Mouse (Mus musculus): ENCODE results near the gene Vdr. TPM values are rescaled to one million over a fixed set of nuclear protein-coding genes. Genes with fewer than 3 reads are reported as not detected.

The Vdr gene
- polyA plus RNA-seq, 1 experiment from 2014 or later, result 0.15 TPM

GRCm38 (mm10) chr15:97907801-97908751, 2.4 kb downstream of the Vdr start:
- DNase-seq (ENCODE audit: low spot score), result peak; percentile 86
- WGBS, result 2% methylated on average over 59 of the region's 59 CpGs
- Histone ChIP-seq H3K36me3 (no peaks in the 10 kb centered on the region), H3K27me3 (ENCODE audit: low read depth, poor library complexity, severe bottlenecking) (peaks cover 73% of the 10 kb centered on the region), H3K4me3 (peak overlapping the region; percentile 61), H3K27ac (no peak overlapping the region), H3K4me1 (peaks cover 24% of the 10 kb centered on the region), H3K9me3 (replicated peaks) (no peaks in the 10 kb centered on the region)

GRCm38 (mm10) chr15:97907202-97907601, 3.2 kb downstream of the Vdr start:
- Histone ChIP-seq H3K27me3 (ENCODE audit: low read depth, poor library complexity, severe bottlenecking) (peaks cover 73% of the 10 kb centered on the region), H3K9me3 (replicated peaks) (no peaks in the 10 kb centered on the region), H3K4me1 (peaks cover 24% of the 10 kb centered on the region), H3K36me3 (no peaks in the 10 kb centered on the region), H3K27ac (no peak overlapping the region), H3K4me3 (no peak overlapping the region)
- WGBS, result 48% methylated on average over 5 of the region's 5 CpGs
- no peak for DNase-seq (ENCODE audit: low spot score)

- Histone ChIP-seq H3K27ac (no peak overlapping the region), H3K4me1 (peaks cover 26% of the 10 kb centered on the region), H3K27me3 (ENCODE audit: low read depth, poor library complexity, severe bottlenecking) (peaks cover 63% of the 10 kb centered on the region), H3K9me3 (replicated peaks) (no peaks in the 10 kb centered on the region), H3K4me3 (no peak overlapping the region), H3K36me3 (no peaks in the 10 kb centered on the region)
- no peak for DNase-seq (ENCODE audit: low spot score)
- 74% methylated on average over 6 of the region's 6 CpGs for WGBS
These were observed 5.1 kb downstream of the Vdr start for GRCm38 (mm10) chr15:97905281-97905680.

- no peak for DNase-seq (ENCODE audit: low spot score)
- Histone ChIP-seq H3K27me3 (ENCODE audit: low read depth, poor library complexity, severe bottlenecking) (peaks cover 55% of the 10 kb centered on the region), H3K27ac (no peak overlapping the region)
These were observed 6.0 kb downstream of the Vdr start for GRCm38 (mm10) chr15:97904339-97904991.

GRCm38 (mm10) chr15:97903261-97904009, 7.0 kb downstream of the Vdr start:
- DNase-seq (ENCODE audit: low spot score), result no peak
- Histone ChIP-seq H3K27ac (no peak overlapping the region), H3K36me3 (no peaks in the 10 kb centered on the region)

More at GRCm38 (mm10) chr15:97904339-97904991, 6.0 kb downstream of the Vdr start:
- H3K9me3 ChIP-seq (replicated peaks), result no peaks in the 10 kb centered on the region
- no peak overlapping the region for H3K4me3 ChIP-seq
- WGBS, result 71% methylated on average over 11 of the region's 11 CpGs
- peaks cover 34% of the 10 kb centered on the region for H3K4me1 ChIP-seq
- no peaks in the 10 kb centered on the region for H3K36me3 ChIP-seq

GRCm38 (mm10) chr15:97900991-97901390, 9.4 kb downstream of the Vdr start:
- H3K4me1 ChIP-seq, result peaks cover 20% of the 10 kb centered on the region
- peaks cover 21% of the 10 kb centered on the region for H3K27me3 ChIP-seq (ENCODE audit: low read depth, poor library complexity, severe bottlenecking)
- 91% methylated on average over 9 of the region's 9 CpGs for WGBS
- DNase-seq (ENCODE audit: low spot score), result no peak
- no peak overlapping the region for H3K4me3 ChIP-seq
- no peak overlapping the region for H3K27ac ChIP-seq
- H3K9me3 ChIP-seq (replicated peaks), result no peaks in the 10 kb centered on the region
- no peaks in the 10 kb centered on the region for H3K36me3 ChIP-seq

More at GRCm38 (mm10) chr15:97903261-97904009, 7.0 kb downstream of the Vdr start:
- Histone ChIP-seq H3K4me1 (peaks cover 32% of the 10 kb centered on the region), H3K9me3 (replicated peaks) (no peaks in the 10 kb centered on the region), H3K27me3 (ENCODE audit: low read depth, poor library complexity, severe bottlenecking) (peaks cover 45% of the 10 kb centered on the region), H3K4me3 (no peak overlapping the region)
- 79% methylated on average over 15 of the region's 15 CpGs for WGBS

GRCm38 (mm10) chr15:97900336-97900912, 10.0 kb downstream of the Vdr start:
- peaks cover 15% of the 10 kb centered on the region; the same call in 1 of the 2 replicates for H3K27me3 ChIP-seq (ENCODE audit: low read depth, poor library complexity, severe bottlenecking)
- no peak overlapping the region for H3K4me3 ChIP-seq
- 82% methylated on average over 12 of the region's 12 CpGs for WGBS
- no peak overlapping the region for H3K27ac ChIP-seq
- no peak for DNase-seq (ENCODE audit: low spot score)
- no peaks in the 10 kb centered on the region for H3K36me3 ChIP-seq
- no peaks in the 10 kb centered on the region for H3K9me3 ChIP-seq (replicated peaks)
- H3K4me1 ChIP-seq, result peaks cover 20% of the 10 kb centered on the region

GRCm38 (mm10) chr15:97899714-97900113, 10.7 kb downstream of the Vdr start:
- Histone ChIP-seq H3K9me3 (replicated peaks) (no peaks in the 10 kb centered on the region), H3K27ac (no peak overlapping the region), H3K4me1 (peaks cover 20% of the 10 kb centered on the region), H3K27me3 (ENCODE audit: low read depth, poor library complexity, severe bottlenecking) (peaks cover 13% of the 10 kb centered on the region; the same call in 1 of the 2 replicates), H3K36me3 (no peaks in the 10 kb centered on the region), H3K4me3 (no peak overlapping the region)
- no peak for DNase-seq (ENCODE audit: low spot score)
- WGBS, result 77% methylated on average over 8 of the region's 8 CpGs

- Histone ChIP-seq H3K36me3 (no peaks in the 10 kb centered on the region), H3K27ac (no peak overlapping the region), H3K4me1 (peaks cover 15% of the 10 kb centered on the region), H3K27me3 (ENCODE audit: low read depth, poor library complexity, severe bottlenecking) (peaks cover 5% of the 10 kb centered on the region; the same call in 1 of the 2 replicates), H3K9me3 (replicated peaks) (no peaks in the 10 kb centered on the region), H3K4me3 (no peak overlapping the region)
- 66% methylated on average over 5 of the region's 5 CpGs for WGBS
- no peak for DNase-seq (ENCODE audit: low spot score)
These were observed 11.6 kb downstream of the Vdr start for GRCm38 (mm10) chr15:97898791-97899190.

GRCm38 (mm10) chr15:97896861-97897654, 13.4 kb downstream of the Vdr start:
- H3K4me3 ChIP-seq, result no peak overlapping the region
- no peaks in the 10 kb centered on the region for H3K27me3 ChIP-seq (ENCODE audit: low read depth, poor library complexity, severe bottlenecking)
- H3K4me1 ChIP-seq, result peaks cover 15% of the 10 kb centered on the region
- H3K27ac ChIP-seq, result no peak overlapping the region
- H3K9me3 ChIP-seq (replicated peaks), result no peaks in the 10 kb centered on the region
- WGBS, result 83% methylated on average over 16 of the region's 16 CpGs
- no peaks in the 10 kb centered on the region for H3K36me3 ChIP-seq
- DNase-seq (ENCODE audit: low spot score), result no peak

- WGBS, result 91% methylated on average over 9 of the region's 9 CpGs
- H3K27me3 ChIP-seq (ENCODE audit: low read depth, poor library complexity, severe bottlenecking), result no peaks in the 10 kb centered on the region
- H3K4me3 ChIP-seq, result no peak overlapping the region
- no peaks in the 10 kb centered on the region for H3K9me3 ChIP-seq (replicated peaks)
- peaks cover 15% of the 10 kb centered on the region for H3K4me1 ChIP-seq
- H3K27ac ChIP-seq, result no peak overlapping the region
- H3K36me3 ChIP-seq, result no peaks in the 10 kb centered on the region
- DNase-seq (ENCODE audit: low spot score), result no peak
These were observed 14.1 kb downstream of the Vdr start for GRCm38 (mm10) chr15:97896347-97896746.

- WGBS, result 85% methylated on average over 12 of the region's 12 CpGs
- H3K9me3 ChIP-seq (replicated peaks), result no peaks in the 10 kb centered on the region
- H3K36me3 ChIP-seq, result no peaks in the 10 kb centered on the region
- no peak overlapping the region for H3K27ac ChIP-seq
- peaks cover 15% of the 10 kb centered on the region for H3K4me1 ChIP-seq
- H3K4me3 ChIP-seq, result no peak overlapping the region
- no peak for DNase-seq (ENCODE audit: low spot score)
- H3K27me3 ChIP-seq (ENCODE audit: low read depth, poor library complexity, severe bottlenecking), result no peaks in the 10 kb centered on the region
These were observed 14.6 kb downstream of the Vdr start for GRCm38 (mm10) chr15:97895847-97896246.

Measured in limb, embryonic 10.5 days (tissue).